Mouse (Mus musculus) heart, adult 18-20 months (tissue): ENCODE data around the gene Map4k2. TPM values are rescaled to one million over a fixed set of nuclear protein-coding genes. Genes with fewer than 3 reads are reported as not detected.

ENCODE experiments used
- DNase-seq, 2 experiments: peaks; one replicate each; pipeline ENCODE4 v3.0.0; 2021 to 2022; ENCODE audit warnings: mixed read lengths in 1 of 2
- total RNA-seq, 2 experiments: library from RNA; stranded (reverse); gene quantifications; 2 replicates each; pipeline ENCODE4 v1.2.3; 2021

Gene Map4k2
- total RNA-seq, 2 experiments from 2014 or later: 30.7 to 43.0 TPM

GRCm38 (mm10) chr19:6377327-6378040 lies 36.5 kb downstream of the Map4k2 start:
- DNase-seq: peak in 1 of 2 experiments; percentile 52

DNA sequence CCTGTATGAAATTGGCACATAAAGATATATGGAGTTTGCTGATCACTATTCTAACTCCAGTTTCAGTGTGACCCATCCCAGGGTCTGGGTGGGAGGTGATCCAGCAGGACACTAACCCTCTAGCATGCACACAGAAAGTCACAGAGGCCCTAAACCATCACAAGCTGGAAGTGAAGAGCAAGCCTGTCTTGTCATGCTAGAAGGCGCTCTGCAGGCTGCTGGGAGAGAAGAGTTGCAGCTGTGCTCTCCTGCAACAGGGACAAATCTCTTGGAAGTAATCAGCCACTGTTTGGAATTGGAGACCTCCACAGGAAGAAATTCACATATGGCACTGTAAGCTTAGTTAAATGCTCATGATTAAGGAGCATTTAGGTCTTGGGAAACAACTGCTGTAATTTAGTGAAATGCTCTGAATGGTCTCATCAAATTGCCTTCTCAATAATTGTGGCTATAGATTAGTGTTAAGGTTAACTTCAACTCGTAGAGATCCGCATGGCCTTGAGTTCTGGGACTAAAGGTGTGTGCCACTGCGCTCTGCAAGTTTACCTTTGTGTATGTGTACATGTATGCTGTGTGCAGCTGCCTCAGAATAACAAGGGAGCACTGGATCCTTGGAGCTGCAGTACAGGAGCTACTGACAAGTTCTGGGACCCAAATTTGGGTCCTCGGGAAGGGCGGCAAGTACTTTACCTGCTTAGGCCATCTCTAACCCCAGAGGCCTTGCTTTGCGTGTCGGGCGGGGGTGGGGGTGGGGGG lies 39.7 kb downstream of the Map4k2 start:
- no peak for DNase-seq

GRCm38 (mm10) chr19:6381238-6381637 lies 40.3 kb downstream of the Map4k2 start:
- no peak for DNase-seq

GRCm38 (mm10) chr19:6382323-6382924 lies 41.5 kb downstream of the Map4k2 start:
- DNase-seq: no peak

DNA sequence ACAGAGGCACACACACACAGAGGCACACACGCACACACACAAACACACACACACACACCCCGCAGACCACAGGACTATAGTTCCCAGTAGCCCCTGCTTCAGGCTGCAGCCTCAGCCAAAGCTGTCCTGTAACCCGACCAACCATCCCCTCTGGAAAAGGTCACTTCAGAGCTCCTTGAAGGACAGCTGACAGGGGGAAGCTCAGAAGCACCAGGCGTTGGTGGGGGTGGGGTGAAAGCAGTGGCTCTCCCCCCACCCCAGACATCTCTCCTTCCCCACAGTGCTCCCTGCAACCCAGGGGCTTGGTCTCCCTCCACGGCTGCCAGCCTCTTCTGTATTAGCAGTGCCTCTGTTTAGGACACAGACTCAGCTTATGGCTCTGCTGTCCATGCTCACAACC lies 42.5 kb downstream of the Map4k2 start:
- DNase-seq: no peak

- DNase-seq: peak; percentile 93 to 95
These were observed 43.2 kb downstream of the Map4k2 start, which contains the start of gene Pygm for GRCm38 (mm10) chr19:6384128-6384527. Pygm (plus strand) TSS chr19:6384399.

- peak; percentile 52 to 65 for DNase-seq
These were observed 44.0 kb downstream of the Map4k2 start for GRCm38 (mm10) chr19:6384954-6385353.

- DNase-seq: no peak
These were observed 44.5 kb downstream of the Map4k2 start for GRCm38 (mm10) chr19:6385419-6385818.

- no peak for DNase-seq
These were observed 44.9 kb downstream of the Map4k2 start for GRCm38 (mm10) chr19:6385821-6386220.

GRCm38 (mm10) chr19:6386234-6386633 lies 45.3 kb downstream of the Map4k2 start:
- DNase-seq: no peak

DNA sequence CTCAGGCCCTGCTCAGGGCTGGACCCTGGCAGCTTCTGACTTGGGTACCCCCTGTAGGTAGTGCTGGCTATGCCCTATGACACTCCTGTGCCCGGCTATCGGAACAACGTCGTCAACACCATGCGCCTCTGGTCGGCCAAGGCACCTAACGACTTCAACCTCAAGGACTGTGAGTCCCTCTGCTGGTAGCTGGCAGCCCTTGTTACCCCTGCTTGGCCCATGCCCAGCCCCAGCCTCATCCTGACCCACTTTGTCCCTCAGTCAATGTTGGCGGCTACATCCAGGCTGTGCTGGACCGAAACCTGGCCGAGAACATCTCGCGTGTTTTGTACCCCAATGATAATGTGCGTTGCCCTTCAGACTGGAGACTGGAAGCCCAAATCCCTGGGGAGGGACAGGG lies 47.1 kb downstream of the Map4k2 start:
- peak; percentile 63 to 77 for DNase-seq

GRCm38 (mm10) chr19:6389803-6390202 lies 48.9 kb downstream of the Map4k2 start:
- DNase-seq: no peak

DNA sequence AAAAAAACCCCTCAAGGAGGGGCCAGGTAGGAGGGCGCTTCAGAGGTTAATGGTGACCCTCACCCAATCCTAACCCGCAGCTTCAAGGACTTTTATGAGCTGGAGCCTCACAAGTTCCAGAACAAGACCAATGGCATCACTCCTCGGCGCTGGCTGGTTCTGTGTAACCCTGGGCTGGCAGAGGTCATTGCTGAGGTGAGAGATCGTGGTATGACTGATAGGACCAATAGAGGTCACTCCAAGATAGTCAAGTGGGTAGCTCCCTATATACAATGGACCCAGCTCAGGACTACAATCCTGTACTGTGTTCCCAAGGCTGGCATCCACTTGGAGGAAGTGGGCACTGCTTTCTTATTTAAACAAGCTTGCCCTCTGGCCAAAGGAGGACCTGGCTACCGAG lies 49.3 kb downstream of the Map4k2 start:
- DNase-seq: no peak

DNA sequence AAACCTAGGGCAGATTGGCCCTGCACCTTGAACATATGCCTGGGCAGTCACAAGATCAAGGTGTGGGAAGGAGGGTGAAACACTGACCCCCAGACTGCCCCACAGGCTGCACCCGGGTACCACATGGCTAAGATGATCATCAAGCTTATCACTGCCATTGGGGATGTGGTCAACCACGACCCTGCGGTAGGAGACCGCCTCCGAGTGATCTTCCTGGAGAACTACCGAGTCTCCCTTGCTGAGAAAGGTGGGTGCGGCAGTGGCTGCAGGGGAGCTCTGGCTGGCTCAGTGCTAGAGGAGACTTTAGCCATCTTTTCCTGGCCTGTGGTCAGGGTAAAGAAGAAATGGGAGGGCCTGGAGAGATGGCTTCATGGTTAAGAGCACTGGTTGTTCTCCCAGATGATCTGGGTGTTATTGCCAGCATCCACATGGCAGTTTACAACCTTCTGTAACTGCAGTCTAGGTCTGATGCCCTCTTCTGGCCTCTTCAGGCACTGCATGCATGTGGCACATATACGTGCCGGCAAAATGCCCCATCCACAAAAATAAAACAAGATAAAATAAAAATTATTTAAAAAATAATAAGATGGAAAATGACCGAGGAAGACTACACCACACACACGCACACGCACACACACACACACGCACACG lies 51.9 kb downstream of the Map4k2 start:
- no peak for DNase-seq

DNA sequence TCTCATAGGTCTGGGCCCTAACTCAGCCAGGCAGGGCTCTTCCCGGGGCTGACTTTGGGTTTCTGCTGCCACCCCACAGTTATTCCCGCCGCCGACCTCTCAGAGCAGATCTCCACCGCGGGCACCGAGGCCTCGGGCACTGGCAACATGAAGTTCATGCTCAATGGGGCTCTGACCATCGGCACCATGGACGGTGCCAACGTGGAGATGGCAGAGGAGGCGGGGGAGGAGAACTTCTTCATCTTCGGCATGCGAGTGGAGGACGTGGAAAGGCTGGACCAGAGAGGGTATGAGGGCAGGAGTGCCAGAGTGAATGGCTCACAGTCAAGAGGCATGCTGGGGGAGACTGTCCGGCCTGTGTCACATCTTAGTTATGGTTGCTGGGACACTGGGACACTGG lies 52.7 kb downstream of the Map4k2 start:
- DNase-seq: no peak

- DNase-seq: no peak
These were observed 55.3 kb downstream of the Map4k2 start for GRCm38 (mm10) chr19:6396237-6396636.

DNA sequence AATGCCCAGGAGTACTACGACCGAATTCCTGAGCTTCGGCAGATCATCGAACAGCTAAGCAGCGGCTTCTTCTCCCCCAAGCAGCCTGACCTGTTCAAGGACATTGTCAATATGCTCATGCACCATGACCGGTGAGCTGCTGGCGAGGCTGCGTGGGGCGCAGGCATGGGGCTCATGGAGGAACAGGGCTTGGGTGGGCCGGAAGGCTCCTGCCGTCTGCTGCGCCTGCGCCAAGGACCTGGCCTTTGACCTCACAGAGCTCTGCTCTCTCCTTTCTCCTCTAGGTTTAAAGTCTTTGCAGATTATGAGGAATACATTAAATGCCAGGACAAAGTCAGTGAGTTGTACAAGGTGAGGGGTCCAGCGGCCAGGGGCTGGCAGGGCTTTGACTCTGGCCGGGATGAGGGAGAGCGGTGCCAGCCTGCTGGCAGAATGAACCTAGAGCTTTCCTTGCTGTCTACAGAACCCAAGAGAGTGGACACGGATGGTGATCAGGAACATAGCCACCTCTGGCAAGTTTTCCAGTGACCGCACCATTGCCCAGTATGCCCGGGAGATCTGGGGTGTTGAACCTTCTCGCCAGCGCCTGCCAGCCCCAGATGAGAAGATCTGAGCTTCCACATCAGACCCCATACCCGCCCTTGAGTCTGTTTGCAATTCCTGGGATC lies 56.8 kb downstream of the Map4k2 start:
- no peak for DNase-seq

- peak; percentile 86 to 92 for DNase-seq
These were observed 57.7 kb downstream of the Map4k2 start for GRCm38 (mm10) chr19:6398447-6399284.

DNA sequence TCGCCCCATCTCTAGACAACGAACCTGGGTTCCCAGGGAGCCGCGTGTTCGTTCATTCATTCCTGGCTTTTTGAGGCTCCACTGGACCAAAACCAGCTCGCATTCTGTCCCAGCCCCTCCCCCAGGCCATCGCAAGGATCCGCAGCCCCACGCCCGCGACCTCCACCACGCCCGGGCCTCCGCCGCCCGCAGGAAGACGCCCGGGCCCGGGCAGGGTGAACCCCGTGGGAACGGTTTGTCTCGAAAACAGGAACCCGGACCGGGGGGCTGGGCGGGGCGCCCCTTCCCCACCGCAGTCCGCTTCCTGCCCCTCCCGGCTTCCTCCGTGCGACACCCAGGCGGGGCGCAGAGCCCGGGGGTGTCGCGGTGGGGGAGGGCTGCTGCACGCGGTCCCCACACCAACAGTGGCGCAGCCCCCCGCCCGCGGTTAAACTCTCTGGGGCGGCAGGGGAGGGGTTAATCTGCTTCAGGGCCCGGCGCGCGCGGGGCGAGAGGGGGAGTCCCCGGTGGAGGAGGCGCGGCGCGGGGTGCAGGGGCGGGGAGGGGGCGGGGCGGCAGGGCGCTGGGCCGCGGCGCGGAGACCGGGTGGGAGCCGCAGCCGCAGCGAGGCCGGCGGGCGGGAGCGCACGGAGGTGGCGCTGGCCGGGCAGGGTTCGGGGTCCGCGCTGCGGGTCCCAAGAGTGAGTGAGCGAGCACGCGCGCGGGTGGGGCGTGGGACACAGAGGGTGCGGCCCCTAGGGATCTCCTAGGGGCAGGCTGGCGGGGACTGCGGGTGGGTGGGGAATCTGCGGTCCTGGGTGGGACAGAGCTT lies 58.6 kb downstream of the Map4k2 start, which contains the start of gene Rasgrp2:
Gene Rasgrp2 (plus strand): TSS at position 56 of the 811 bp plus-strand sequence.
- peak; percentile 81 to 93 for DNase-seq
